Mouse (Mus musculus): ENCODE measurements around the gene Ccdc13. TPM values are rescaled to one million over a fixed set of nuclear protein-coding genes. Genes with fewer than 3 reads are reported as not detected.
A peak's percentile ranks its signal among the peaks of the same experiment; 100 is the strongest.

The Ccdc13 gene
- polyA plus RNA-seq, 1 experiment from 2014 or later: 0.81 TPM

GRCm38 (mm10) chr9:121830243-121830955 lies 8.9 kb downstream of the Ccdc13 start:
- Histone ChIP-seq H3K27me3 (replicated peaks; ENCODE audit: control insufficient read depth, insufficient read depth, low read length) (no peaks in the 10 kb centered on the region), H3K4me1 (ENCODE audit: control insufficient read depth, insufficient read depth, low read length) (no peaks in the 10 kb centered on the region), H3K27ac (ENCODE audit: low read length) (no peak overlapping the region), H3K4me2 (ENCODE audit: low read depth, low read length) (no peak overlapping the region), H3K36me3 (ENCODE audit: control insufficient read depth, insufficient read depth, low read length) (no peaks in the 10 kb centered on the region), H3K9ac (ENCODE audit: low read depth, low read length) (no peak overlapping the region), H3K4me3 (ENCODE audit: low read length) (no peak overlapping the region), H3K9me3 (ENCODE audit: control insufficient read depth, low read length) (no peaks in the 10 kb centered on the region)
- WGBS: 82% methylated on average over 6 of the region's 6 CpGs
- ATAC-seq: no peak

- H3K4me1 ChIP-seq (ENCODE audit: control insufficient read depth, insufficient read depth, low read length): no peaks in the 10 kb centered on the region
- H3K4me2 ChIP-seq (ENCODE audit: low read depth, low read length): no peak overlapping the region
- no peaks in the 10 kb centered on the region for H3K36me3 ChIP-seq (ENCODE audit: control insufficient read depth, insufficient read depth, low read length)
- 64% methylated on average over 7 of the region's 7 CpGs for WGBS
- ATAC-seq: no peak
- no peaks in the 10 kb centered on the region for H3K9me3 ChIP-seq (ENCODE audit: control insufficient read depth, low read length)
- no peak overlapping the region for H3K27ac ChIP-seq (ENCODE audit: low read length)
- no peak overlapping the region for H3K4me3 ChIP-seq (ENCODE audit: low read length)
- no peak overlapping the region for H3K9ac ChIP-seq (ENCODE audit: low read depth, low read length)
- no peaks in the 10 kb centered on the region for H3K27me3 ChIP-seq (replicated peaks; ENCODE audit: control insufficient read depth, insufficient read depth, low read length)
These were observed 9.8 kb downstream of the Ccdc13 start for GRCm38 (mm10) chr9:121829270-121829992.

- 63% methylated on average over 6 of the region's 6 CpGs for WGBS
- Histone ChIP-seq H3K9ac (ENCODE audit: low read depth, low read length) (no peak overlapping the region), H3K36me3 (ENCODE audit: control insufficient read depth, insufficient read depth, low read length) (no peaks in the 10 kb centered on the region), H3K4me3 (ENCODE audit: low read length) (no peak overlapping the region), H3K9me3 (ENCODE audit: control insufficient read depth, low read length) (no peaks in the 10 kb centered on the region), H3K27ac (ENCODE audit: low read length) (no peak overlapping the region), H3K4me1 (ENCODE audit: control insufficient read depth, insufficient read depth, low read length) (no peaks in the 10 kb centered on the region), H3K27me3 (replicated peaks; ENCODE audit: control insufficient read depth, insufficient read depth, low read length) (no peaks in the 10 kb centered on the region), H3K4me2 (ENCODE audit: low read depth, low read length) (no peak overlapping the region)
- ATAC-seq: no peak
These were observed 10.9 kb downstream of the Ccdc13 start for GRCm38 (mm10) chr9:121828314-121828713.

- WGBS: 89% methylated on average over 3 of the region's 3 CpGs
- no peaks in the 10 kb centered on the region for H3K4me1 ChIP-seq (ENCODE audit: control insufficient read depth, insufficient read depth, low read length)
- no peak for ATAC-seq
- H3K4me3 ChIP-seq (ENCODE audit: low read length): no peak overlapping the region
- H3K27ac ChIP-seq (ENCODE audit: low read length): no peak overlapping the region
- H3K9ac ChIP-seq (ENCODE audit: low read depth, low read length): no peak overlapping the region
- no peaks in the 10 kb centered on the region for H3K9me3 ChIP-seq (ENCODE audit: control insufficient read depth, low read length)
- no peaks in the 10 kb centered on the region for H3K27me3 ChIP-seq (replicated peaks; ENCODE audit: control insufficient read depth, insufficient read depth, low read length)
- H3K36me3 ChIP-seq (ENCODE audit: control insufficient read depth, insufficient read depth, low read length): no peaks in the 10 kb centered on the region
- no peak overlapping the region for H3K4me2 ChIP-seq (ENCODE audit: low read depth, low read length)
These were observed 12.9 kb downstream of the Ccdc13 start for GRCm38 (mm10) chr9:121826356-121826755.

GRCm38 (mm10) chr9:121823991-121824390 lies 15.3 kb downstream of the Ccdc13 start:
- no peak for ATAC-seq
- no peaks in the 10 kb centered on the region for H3K4me1 ChIP-seq (ENCODE audit: control insufficient read depth, insufficient read depth, low read length)
- no peaks in the 10 kb centered on the region for H3K9me3 ChIP-seq (ENCODE audit: control insufficient read depth, low read length)
- no peak overlapping the region for H3K4me3 ChIP-seq (ENCODE audit: low read length)
- no peak overlapping the region for H3K9ac ChIP-seq (ENCODE audit: low read depth, low read length)
- H3K4me2 ChIP-seq (ENCODE audit: low read depth, low read length): no peak overlapping the region
- 71% methylated on average over 7 of the region's 7 CpGs for WGBS
- no peaks in the 10 kb centered on the region for H3K27me3 ChIP-seq (replicated peaks; ENCODE audit: control insufficient read depth, insufficient read depth, low read length)
- no peaks in the 10 kb centered on the region for H3K36me3 ChIP-seq (ENCODE audit: control insufficient read depth, insufficient read depth, low read length)
- H3K27ac ChIP-seq (ENCODE audit: low read length): no peak overlapping the region

- Histone ChIP-seq H3K4me1 (ENCODE audit: control insufficient read depth, insufficient read depth, low read length) (no peaks in the 10 kb centered on the region), H3K9me3 (ENCODE audit: control insufficient read depth, low read length) (no peaks in the 10 kb centered on the region), H3K4me3 (ENCODE audit: low read length) (no peak overlapping the region), H3K9ac (ENCODE audit: low read depth, low read length) (no peak overlapping the region), H3K4me2 (ENCODE audit: low read depth, low read length) (no peak overlapping the region), H3K27ac (ENCODE audit: low read length) (no peak overlapping the region), H3K36me3 (ENCODE audit: control insufficient read depth, insufficient read depth, low read length) (no peaks in the 10 kb centered on the region), H3K27me3 (replicated peaks; ENCODE audit: control insufficient read depth, insufficient read depth, low read length) (no peaks in the 10 kb centered on the region)
- WGBS: 91% methylated on average over 1 of the region's 1 CpGs
- ATAC-seq: no peak
These were observed 16.2 kb downstream of the Ccdc13 start for GRCm38 (mm10) chr9:121823051-121823450.

GRCm38 (mm10) chr9:121822585-121822991 lies 16.7 kb downstream of the Ccdc13 start:
- peak; percentile 48 for ATAC-seq
- WGBS: 69% methylated on average over 6 of the region's 6 CpGs

GRCm38 (mm10) chr9:121820765-121821164 lies 18.5 kb downstream of the Ccdc13 start:
- no peaks in the 10 kb centered on the region for H3K36me3 ChIP-seq (ENCODE audit: control insufficient read depth, insufficient read depth, low read length)
- ATAC-seq: no peak
- H3K27me3 ChIP-seq (replicated peaks; ENCODE audit: control insufficient read depth, insufficient read depth, low read length): no peaks in the 10 kb centered on the region
- 72% methylated on average over 5 of the region's 5 CpGs for WGBS
- H3K4me3 ChIP-seq (ENCODE audit: low read length): no peak overlapping the region
- H3K9ac ChIP-seq (ENCODE audit: low read depth, low read length): no peak overlapping the region
- H3K27ac ChIP-seq (ENCODE audit: low read length): no peak overlapping the region
- H3K4me2 ChIP-seq (ENCODE audit: low read depth, low read length): no peak overlapping the region
- H3K9me3 ChIP-seq (ENCODE audit: control insufficient read depth, low read length): no peaks in the 10 kb centered on the region
- no peaks in the 10 kb centered on the region for H3K4me1 ChIP-seq (ENCODE audit: control insufficient read depth, insufficient read depth, low read length)

More at GRCm38 (mm10) chr9:121822585-121822991, 16.7 kb downstream of the Ccdc13 start:
- Histone ChIP-seq H3K9ac (ENCODE audit: low read depth, low read length) (no peak overlapping the region), H3K27ac (ENCODE audit: low read length) (no peak overlapping the region), H3K4me2 (ENCODE audit: low read depth, low read length) (no peak overlapping the region), H3K36me3 (ENCODE audit: control insufficient read depth, insufficient read depth, low read length) (no peaks in the 10 kb centered on the region), H3K4me1 (ENCODE audit: control insufficient read depth, insufficient read depth, low read length) (no peaks in the 10 kb centered on the region), H3K9me3 (ENCODE audit: control insufficient read depth, low read length) (no peaks in the 10 kb centered on the region), H3K4me3 (ENCODE audit: low read length) (no peak overlapping the region), H3K27me3 (replicated peaks; ENCODE audit: control insufficient read depth, insufficient read depth, low read length) (no peaks in the 10 kb centered on the region)

GRCm38 (mm10) chr9:121819771-121820471 lies 19.3 kb downstream of the Ccdc13 start:
- H3K27ac ChIP-seq (ENCODE audit: low read length): no peak overlapping the region
- H3K4me1 ChIP-seq (ENCODE audit: control insufficient read depth, insufficient read depth, low read length): no peaks in the 10 kb centered on the region
- ATAC-seq: no peak
- H3K9me3 ChIP-seq (ENCODE audit: control insufficient read depth, low read length): no peaks in the 10 kb centered on the region
- no peaks in the 10 kb centered on the region for H3K36me3 ChIP-seq (ENCODE audit: control insufficient read depth, insufficient read depth, low read length)
- 49% methylated on average over 7 of the region's 7 CpGs for WGBS
- H3K9ac ChIP-seq (ENCODE audit: low read depth, low read length): no peak overlapping the region
- no peak overlapping the region for H3K4me3 ChIP-seq (ENCODE audit: low read length)
- H3K27me3 ChIP-seq (replicated peaks; ENCODE audit: control insufficient read depth, insufficient read depth, low read length): no peaks in the 10 kb centered on the region
- H3K4me2 ChIP-seq (ENCODE audit: low read depth, low read length): no peak overlapping the region
